Mouse (Mus musculus): ENCODE measurements at regions not wholly inside any gene's neighbourhood (a gene's known extent, or its start where the extent isn't known, plus 50 kb on each side); places are given as distances from the start of the nearest gene placed in this dataset.

GRCm38 (mm10) chr9:61138741-61139368 is 233.3 kb upstream of the Tle3 start:
- in situ Hi-C loops (cut with MboI; ENCODE audit: low pct_unique_long_range_greater_than_20kb): no loop called here
- no peak for DNase-seq (ENCODE audit: low read depth, low spot score)
- CTCF ChIA-PET: interaction anchor here (0.7 kb wide), 1 partner anchor 13 kb away, joined by 3 read pairs; no protein-coding TSS in a partner anchor
- no peaks in the 10 kb centered on the region for H3K27me3 ChIP-seq
- no peak for TF ChIP-seq CTCF (IDR thresholded peaks at IDR 0.05)
- ATAC-seq: no peak
- POLR2A ChIA-PET: no interaction called here

DNA sequence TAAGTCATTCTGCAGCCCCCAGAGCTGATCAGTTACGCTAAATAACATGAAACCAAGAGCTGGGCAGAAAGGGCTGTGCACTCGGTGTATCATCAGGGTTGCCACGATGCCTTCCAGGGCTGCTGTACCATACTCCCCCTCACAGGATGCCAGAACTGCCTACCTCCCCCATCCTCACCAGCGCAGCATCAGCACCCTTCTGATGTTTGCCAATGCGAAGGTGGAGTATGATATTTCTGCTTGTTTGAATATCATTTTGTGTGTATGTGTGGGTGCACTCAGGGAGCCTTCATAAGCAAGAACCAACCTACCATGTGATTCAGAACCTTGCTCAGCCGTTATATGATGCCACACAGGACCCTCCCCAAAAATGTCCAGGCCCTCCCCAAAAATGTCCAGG is 229.1 kb upstream of the Tle3 start:
- TF ChIP-seq CTCF (IDR thresholded peaks at IDR 0.05): no peak
- DNase-seq (ENCODE audit: low read depth, low spot score) (no peak), ATAC-seq (no peak)
- ChIA-PET CTCF (no interaction called here), POLR2A (no interaction called here)
- in situ Hi-C loops (cut with MboI; ENCODE audit: low pct_unique_long_range_greater_than_20kb): no loop called here
- H3K27me3 ChIP-seq: no peaks in the 10 kb centered on the region

- no peak for TF ChIP-seq CTCF (IDR thresholded peaks at IDR 0.05)
- ATAC-seq (no peak), DNase-seq (ENCODE audit: low read depth, low spot score) (no peak)
- ChIA-PET POLR2A (no interaction called here), CTCF (interaction anchor here (1.4 kb wide), 1 partner anchor 10 kb away, joined by 3 read pairs; no protein-coding TSS in a partner anchor)
- in situ Hi-C loops (cut with MboI; ENCODE audit: low pct_unique_long_range_greater_than_20kb): no loop called here
- H3K27me3 ChIP-seq: no peaks in the 10 kb centered on the region
Observed at GRCm38 (mm10) chr9:61144685-61145318, 227.4 kb upstream of the Tle3 start.

DNA sequence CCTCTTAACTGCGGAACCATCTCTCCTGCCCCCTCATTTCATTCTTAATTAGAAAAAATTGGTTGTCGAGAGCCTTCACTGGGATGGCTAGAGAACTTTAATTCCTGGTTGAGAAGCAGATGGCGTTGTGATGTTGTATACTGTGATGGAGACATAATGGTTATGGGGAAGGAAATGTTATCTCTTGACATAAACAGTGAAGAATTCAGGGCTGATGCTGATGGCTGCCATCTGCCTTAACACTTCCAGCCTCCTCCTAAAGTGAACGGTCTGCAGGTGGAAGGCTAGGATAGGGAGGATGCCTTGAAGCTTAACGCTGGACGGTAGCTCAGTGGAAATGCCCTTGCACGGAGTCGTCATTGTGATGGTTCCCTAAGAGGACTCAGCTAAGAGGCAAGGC is 226.4 kb upstream of the Tle3 start:
- TF ChIP-seq CTCF (IDR thresholded peaks at IDR 0.05): no peak
- DNase-seq (ENCODE audit: low read depth, low spot score): no peak
- in situ Hi-C loops (cut with MboI; ENCODE audit: low pct_unique_long_range_greater_than_20kb): no loop called here
- ATAC-seq: no peak
- ChIA-PET CTCF (interaction anchor here (1.4 kb wide), 1 partner anchor 9 kb away, joined by 3 read pairs; no protein-coding TSS in a partner anchor), POLR2A (no interaction called here)
- no peaks in the 10 kb centered on the region for H3K27me3 ChIP-seq

GRCm38 (mm10) chr9:61151201-61151600 is 221.0 kb upstream of the Tle3 start:
- no peak for DNase-seq (ENCODE audit: low read depth, low spot score)
- POLR2A ChIA-PET: no interaction called here
- in situ Hi-C loops (cut with MboI; ENCODE audit: low pct_unique_long_range_greater_than_20kb): no loop called here
- H3K27me3 ChIP-seq: no peaks in the 10 kb centered on the region
- TF ChIP-seq CTCF (IDR thresholded peaks at IDR 0.05): no peak
- CTCF ChIA-PET: no interaction called here
- no peak for ATAC-seq

DNA sequence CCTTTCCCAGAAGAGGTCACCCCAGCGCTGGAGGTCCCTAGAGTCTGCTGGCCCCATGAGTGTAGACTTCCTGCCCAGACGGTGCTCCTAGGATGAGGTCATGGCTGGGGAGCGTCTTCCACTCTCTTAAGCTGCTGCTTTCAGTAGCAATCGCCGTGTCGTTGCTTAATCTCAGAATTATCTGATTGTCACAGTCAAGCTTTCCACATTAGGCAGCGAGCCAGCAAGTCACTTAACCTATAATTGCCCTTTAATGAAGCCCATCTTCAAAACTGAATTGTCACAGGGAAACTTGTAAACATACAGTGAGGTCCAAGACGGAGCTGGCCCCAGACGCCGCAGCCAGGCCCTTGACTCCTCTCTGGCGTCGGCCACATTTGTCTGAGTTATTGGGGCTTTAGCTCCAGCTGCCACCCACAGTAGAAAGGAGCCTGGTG is 220.2 kb upstream of the Tle3 start:
- CTCF ChIA-PET: no interaction called here
- no peak for TF ChIP-seq CTCF (IDR thresholded peaks at IDR 0.05)
- in situ Hi-C loops (cut with MboI; ENCODE audit: low pct_unique_long_range_greater_than_20kb): no loop called here
- no peaks in the 10 kb centered on the region for H3K27me3 ChIP-seq
- ATAC-seq: no peak
- POLR2A ChIA-PET: no interaction called here
- DNase-seq (ENCODE audit: low read depth, low spot score): no peak

- no peaks in the 10 kb centered on the region for H3K27me3 ChIP-seq
- ATAC-seq (no peak), DNase-seq (ENCODE audit: low read depth, low spot score) (no peak)
- in situ Hi-C loops (cut with MboI; ENCODE audit: low pct_unique_long_range_greater_than_20kb): no loop called here
- POLR2A ChIA-PET: no interaction called here
- CTCF ChIA-PET: interaction anchor here (1.6 kb wide), 1 partner anchor 10 kb away, joined by 3 read pairs; no protein-coding TSS in a partner anchor
- no peak for TF ChIP-seq CTCF (IDR thresholded peaks at IDR 0.05)
Observed at GRCm38 (mm10) chr9:61154721-61155120, 217.4 kb upstream of the Tle3 start.

GRCm38 (mm10) chr9:61155851-61156250 is 216.3 kb upstream of the Tle3 start:
- in situ Hi-C loops (cut with MboI; ENCODE audit: low pct_unique_long_range_greater_than_20kb): no loop called here
- ATAC-seq: no peak
- DNase-seq (ENCODE audit: low read depth, low spot score): no peak
- H3K27me3 ChIP-seq: no peaks in the 10 kb centered on the region
- TF ChIP-seq CTCF (IDR thresholded peaks at IDR 0.05): no peak
- POLR2A ChIA-PET: no interaction called here
- CTCF ChIA-PET: no interaction called here

DNA sequence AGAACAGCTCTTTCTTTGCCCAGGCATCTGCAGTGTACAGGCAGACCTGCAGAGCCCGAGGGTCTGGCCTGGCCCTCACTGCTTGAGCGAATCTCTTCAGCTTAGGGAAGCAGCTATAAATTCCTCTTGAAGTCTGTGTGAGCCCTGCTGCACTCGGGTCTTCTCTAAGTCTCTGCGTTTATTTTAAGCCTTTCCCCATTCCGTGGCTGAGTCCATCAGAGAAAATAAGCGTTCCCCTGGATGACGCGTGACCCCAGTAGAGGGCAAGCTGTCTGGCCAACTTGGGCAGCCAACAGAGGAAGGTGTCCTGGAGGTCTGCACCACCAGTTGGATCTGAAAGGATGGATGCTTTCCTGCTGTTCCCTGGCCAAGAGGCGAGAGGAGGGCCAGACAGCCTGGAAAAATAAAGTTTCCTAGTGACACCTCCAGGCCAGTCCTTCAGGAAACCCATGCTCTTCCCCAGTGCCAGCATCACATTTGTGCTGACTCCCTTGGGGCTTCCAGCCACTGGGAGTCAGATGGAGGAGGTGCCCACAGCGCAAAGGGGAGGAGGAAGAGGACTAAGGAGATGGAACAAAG is 213.9 kb upstream of the Tle3 start:
- TF ChIP-seq CTCF (IDR thresholded peaks at IDR 0.05): no peak
- POLR2A ChIA-PET: no interaction called here
- in situ Hi-C loops (cut with MboI; ENCODE audit: low pct_unique_long_range_greater_than_20kb): no loop called here

GRCm38 (mm10) chr9:61159159-61159558 is 213.0 kb upstream of the Tle3 start:
- in situ Hi-C loops (cut with MboI; ENCODE audit: low pct_unique_long_range_greater_than_20kb): no loop called here
- ATAC-seq: no peak
- ChIA-PET POLR2A (interaction anchor here (0.7 kb wide), 1 partner anchor 128 kb away, joined by 3 read pairs; no protein-coding TSS in a partner anchor), CTCF (no interaction called here)
- no peaks in the 10 kb centered on the region for H3K27me3 ChIP-seq
- TF ChIP-seq CTCF (IDR thresholded peaks at IDR 0.05): no peak
- no peak for DNase-seq (ENCODE audit: low read depth, low spot score)

More for the DNA sequence above, 213.9 kb upstream of the Tle3 start:
- DNase-seq (ENCODE audit: low read depth, low spot score) (no peak), ATAC-seq (no peak)
- CTCF ChIA-PET: no interaction called here
- no peaks in the 10 kb centered on the region for H3K27me3 ChIP-seq

- ChIA-PET CTCF (no interaction called here), POLR2A (interaction anchor here (0.7 kb wide), 1 partner anchor 128 kb away, joined by 3 read pairs; no protein-coding TSS in a partner anchor)
- in situ Hi-C loops (cut with MboI; ENCODE audit: low pct_unique_long_range_greater_than_20kb): no loop called here
- peak; percentile 44 for DNase-seq (ENCODE audit: low read depth, low spot score)
- no peak for ATAC-seq
- H3K27me3 ChIP-seq: no peaks in the 10 kb centered on the region
- TF ChIP-seq CTCF (IDR thresholded peaks at IDR 0.05): no peak
Observed at GRCm38 (mm10) chr9:61159616-61160015, 212.6 kb upstream of the Tle3 start.

Measured in Patski (cell line).